Mouse (Mus musculus) A20 (cell line): ENCODE results near the gene Fam19a1.
"Not testable (repeated sequence)": the region's sequence is repeated elsewhere in the genome, so short reads cannot be mapped to it uniquely, and the experiment has no call there.

Experiments used
- DNase-seq: peaks from one replicate; pipeline ENCODE4 v3.0.0-alpha.2; 2011; ENCODE audit warnings: low read depth, low spot score

Fam19a1 gene

DNA sequence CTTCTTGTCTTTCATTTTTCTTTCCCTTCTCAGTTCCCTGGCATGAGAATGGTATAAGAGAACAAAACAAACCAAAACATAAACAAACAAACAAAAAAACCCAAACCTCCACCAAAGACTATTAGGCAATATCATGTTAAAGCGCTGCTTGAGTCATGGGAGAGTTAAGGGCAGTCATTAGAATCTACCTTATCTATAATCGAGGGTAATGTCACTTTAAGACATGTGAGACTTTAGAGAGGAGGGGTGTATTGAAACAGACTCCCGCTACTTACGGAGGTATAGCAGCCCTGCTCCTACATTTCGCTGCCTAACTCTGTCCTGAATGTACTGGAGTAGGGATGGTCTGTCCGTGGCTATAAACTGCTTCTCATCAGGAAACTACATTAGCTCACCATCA, at the start of gene Fam19a1:
Gene Fam19a1 (plus strand): TSS at position 301 of the 400 bp plus-strand sequence.
- no peak for DNase-seq

DNA sequence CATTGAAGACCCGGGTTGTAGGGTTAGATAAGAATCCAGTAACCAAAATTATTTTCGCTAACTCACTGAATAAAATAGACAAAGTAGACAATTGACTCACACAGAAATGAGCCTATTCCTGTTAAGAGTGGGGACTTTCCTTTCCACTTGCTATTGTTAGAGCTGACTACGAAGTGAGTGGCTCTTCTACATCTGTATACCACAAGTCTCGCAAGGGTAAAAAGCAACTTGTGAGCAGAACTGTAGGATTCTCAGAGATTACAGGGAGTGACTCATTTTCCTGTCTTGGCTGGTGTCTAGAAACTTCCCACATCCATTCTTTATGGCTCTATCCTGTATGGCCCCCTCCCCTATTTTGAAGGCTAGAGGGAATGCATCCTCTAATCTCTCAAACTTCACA, 41.9 kb upstream of the Fam19a1 start:
- DNase-seq = no peak

DNA sequence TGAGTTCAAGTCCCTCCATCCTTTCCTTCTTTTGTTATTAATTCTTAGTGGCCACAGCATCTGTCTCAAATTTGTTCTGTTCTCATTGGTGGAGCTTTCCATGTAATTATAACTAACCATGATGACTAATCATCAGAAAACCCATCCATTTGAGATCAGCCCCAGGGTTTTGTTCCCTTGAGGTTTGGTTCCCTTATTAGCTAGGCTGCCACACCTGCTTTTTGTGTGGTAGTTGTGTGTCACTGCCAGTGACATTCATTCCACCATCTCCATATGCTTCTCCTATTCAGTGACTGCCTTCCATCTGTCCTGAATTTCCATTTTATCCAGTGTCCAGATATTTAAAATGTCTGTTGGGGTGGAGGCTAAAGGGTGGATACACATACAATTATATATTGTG, 41.4 kb upstream of the Fam19a1 start:
- no peak for DNase-seq

DNA sequence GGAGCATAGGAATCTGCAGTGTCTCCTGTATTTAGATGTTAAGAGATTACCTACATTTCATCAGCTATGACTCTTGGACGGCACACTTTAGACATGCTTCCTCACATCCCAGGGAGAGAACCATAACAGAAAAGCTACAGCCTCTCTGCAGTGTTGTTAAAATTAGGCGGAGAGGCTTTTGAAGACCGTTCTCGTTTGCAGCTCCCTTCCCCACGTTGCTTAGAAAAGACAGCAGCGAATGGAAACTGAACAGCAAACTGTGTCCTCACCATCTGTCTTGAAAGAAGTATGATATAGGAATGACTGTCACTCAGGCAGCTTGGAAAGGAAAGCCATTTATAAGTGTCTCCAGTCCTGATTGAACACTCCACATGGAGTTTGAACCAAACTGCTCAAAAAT, 23.0 kb upstream of the Fam19a1 start:
- no peak for DNase-seq

DNA sequence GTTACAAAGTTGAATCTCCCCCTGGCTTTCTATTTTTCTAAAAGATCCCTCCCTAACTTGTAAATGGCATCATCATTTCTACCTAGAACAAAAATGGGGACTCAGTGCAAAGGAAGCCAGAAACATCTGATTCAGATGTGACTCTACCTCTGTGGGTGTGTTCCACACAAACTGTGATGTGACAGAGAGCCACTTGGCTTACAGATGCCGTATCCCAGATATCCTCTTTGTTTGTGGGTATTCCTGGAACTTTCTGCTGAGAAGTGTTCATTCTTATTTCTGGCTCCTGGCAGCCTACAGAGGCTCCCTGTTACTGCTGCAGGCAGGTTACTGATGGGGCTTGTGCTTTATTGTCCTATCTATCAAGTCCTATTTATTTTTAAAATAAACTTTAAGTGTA, 19.2 kb upstream of the Fam19a1 start:
- DNase-seq = no peak

DNA sequence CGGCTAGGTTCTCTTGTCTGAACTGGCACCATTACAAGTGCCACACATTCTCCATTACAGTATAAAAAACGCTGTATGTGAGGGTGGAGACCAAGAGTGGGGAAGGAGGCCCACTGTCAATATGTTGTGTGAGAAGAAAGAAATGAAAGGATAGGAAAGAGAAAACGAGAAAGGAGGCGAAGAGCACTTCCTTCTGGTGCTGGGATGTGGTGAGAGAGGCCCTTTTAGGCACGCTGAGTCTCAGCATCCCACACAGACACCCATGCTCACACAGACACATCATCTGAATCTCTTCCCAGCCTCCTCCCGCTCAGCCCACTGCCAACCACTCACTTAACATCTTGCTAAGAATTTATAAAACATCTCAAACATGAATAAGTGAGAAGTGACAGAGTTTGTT, 14.7 kb upstream of the Fam19a1 start:
- DNase-seq = no peak

DNA sequence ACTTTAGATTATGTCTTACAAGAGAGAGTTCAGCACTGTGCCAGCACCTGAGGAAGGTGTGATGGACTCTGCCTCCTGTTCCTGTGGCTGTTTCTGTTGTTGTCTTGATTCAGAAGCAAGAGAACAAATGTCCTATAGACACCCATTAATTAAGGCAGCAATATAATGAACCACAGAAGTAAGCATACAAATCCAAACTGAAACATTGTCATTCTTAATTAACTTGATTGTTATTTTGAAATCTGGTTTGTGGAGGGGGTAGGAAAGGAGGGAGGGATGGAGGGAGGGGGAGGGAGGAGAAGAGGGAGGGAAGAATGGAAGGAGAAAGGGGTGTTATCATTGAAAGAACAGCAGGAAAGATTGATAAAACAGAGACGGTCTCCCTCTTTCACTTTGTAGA, 1.3 kb upstream of the Fam19a1 start:
- no peak for DNase-seq

DNA sequence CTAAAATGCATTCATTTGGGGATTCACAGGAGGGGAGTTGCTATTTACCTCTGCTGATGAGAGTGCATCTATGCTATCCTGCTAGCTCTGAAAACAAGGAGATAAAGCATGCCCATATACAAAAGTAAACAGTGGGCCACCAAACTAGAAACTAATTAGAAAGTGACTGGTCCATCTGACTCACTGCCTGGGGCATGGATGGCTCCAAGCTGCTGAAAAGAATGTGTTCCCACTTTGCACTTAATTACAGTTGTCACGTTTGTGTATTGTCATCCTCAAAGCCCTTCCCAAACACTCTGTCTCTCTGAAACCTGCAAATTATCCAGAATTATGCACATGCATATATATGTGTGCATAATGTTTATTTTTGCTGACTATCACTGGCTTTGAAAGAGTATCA, 1.2 kb downstream of the Fam19a1 start:
- no peak for DNase-seq

DNA sequence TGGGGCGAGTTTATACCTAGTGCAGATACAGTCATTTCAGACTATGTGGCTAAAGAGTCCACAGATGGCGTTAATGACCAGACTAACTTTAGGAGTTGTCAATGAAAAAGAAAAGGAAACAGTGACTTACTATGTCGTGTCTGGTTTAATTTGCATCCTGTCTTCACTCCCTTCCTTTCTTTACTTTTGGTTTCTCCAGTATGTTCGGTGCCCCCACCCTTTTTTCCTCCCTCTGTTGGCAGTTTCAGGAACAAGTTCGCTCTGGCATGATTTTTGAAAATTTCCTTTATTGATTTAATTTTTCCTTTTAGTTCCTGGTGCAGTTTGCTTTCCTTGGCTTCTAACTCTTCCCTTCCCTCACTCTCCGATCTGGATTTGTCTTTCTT, 3.2 kb downstream of the Fam19a1 start:
- no peak for DNase-seq

DNA sequence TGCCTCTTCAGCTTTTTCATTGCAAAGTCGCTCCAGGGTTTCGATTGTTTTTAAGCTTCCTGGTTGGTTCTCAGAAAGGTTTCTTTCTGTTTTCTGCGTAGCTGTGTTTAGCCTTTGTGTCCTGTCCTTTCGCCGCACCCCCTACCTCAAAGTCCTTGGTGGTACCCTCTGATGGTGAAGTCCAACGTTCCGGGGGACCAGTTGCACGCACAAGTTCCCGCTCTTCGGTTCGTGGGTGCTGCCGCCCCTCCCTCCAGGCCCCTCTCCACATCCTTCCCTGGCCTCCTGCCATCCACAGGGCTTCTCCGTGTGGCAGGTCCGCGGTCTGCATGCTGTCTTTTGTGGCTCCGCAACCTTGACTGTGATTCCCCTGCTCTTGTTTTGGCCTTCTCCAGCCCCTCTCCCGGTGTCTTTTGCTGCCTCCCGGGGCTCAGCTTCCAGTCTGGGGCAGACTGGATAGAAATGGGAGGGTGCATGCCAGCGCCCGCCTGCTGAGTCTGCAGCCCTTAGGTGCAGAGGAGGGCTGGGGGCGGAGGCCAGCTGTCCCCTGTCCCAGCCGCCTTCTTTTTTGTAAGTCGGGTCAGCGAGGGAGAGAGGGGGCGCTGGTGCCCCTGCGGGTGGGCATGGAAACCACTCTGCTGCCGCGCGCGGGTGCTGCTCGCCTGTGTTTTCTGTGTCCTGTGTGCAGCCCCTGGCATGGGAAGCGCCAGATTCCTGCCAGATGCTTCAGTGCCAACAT, 3.7 kb downstream of the Fam19a1 start:
- no peak for DNase-seq

DNA sequence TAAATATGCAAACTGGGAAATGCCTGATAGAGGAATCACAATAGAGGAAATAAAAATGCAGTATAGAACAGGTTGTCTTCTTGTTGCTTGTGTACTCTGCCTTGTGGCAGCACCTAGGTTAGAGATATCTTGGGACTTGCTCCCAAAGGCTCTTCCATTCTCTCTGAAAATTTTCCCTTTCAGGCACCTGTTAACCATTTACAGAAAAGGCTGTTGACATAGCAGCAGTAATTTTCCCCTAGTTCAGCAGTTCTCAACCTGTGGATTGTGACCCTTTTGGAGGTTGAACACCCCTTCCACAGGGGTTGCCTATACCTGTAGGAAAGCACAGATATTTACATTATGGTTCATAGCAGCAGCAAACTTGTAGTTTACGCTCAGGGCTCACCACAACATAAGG, 30.4 kb downstream of the Fam19a1 start:
- DNase-seq = no peak

DNA sequence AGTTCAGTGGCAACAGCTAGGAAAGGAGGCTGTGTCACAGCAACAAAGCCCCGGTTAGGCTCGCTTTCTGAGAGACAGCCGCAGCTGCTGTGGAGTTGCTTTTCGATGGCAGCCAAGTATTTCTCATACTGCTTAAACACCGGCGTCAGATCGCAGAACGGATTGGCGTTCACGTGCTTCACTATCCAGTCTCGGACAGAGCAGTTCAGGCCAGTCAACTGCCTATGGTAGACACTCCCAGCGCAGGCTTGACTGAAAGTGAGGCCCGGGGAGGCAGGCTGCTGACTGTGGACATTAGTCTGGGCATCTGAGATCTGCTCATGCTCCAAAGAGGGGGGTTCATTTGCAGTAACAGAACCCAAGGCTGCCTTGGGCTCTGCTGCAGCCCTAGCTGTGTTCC, 52.4 kb downstream of the Fam19a1 start:
- no peak for DNase-seq

DNA sequence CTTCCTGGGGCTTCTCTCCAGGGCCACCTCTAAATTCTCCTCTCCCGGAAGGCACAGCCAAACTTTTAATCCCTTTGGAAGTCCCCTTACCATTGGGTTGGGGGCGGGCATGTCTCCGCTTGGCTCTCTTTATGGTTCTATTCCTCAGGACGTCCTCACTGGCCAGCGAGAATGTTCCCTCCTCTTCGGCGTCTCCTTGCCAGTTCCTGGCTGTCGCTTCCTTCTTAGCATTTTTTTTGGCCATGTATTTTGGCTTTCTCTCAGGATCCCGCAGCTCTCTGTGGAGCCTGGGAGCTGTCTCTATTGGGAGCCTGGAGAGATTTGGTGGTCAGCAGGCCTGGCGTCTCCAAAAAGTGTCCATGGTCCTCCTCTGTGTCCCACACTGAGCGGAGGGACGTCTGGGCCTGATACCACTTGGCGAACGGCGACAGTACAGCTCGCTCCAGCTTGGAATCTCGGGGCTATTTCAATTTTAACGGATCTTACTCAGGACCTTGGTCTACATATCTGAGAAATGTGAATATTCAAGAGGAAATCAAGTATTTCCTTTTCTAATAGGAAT, 52.9 kb downstream of the Fam19a1 start, which contains the start of gene 1700123L14Rik:
Gene 1700123L14Rik (minus strand): TSS at position 426 of the 562 bp plus-strand sequence.
- DNase-seq = no peak

DNA sequence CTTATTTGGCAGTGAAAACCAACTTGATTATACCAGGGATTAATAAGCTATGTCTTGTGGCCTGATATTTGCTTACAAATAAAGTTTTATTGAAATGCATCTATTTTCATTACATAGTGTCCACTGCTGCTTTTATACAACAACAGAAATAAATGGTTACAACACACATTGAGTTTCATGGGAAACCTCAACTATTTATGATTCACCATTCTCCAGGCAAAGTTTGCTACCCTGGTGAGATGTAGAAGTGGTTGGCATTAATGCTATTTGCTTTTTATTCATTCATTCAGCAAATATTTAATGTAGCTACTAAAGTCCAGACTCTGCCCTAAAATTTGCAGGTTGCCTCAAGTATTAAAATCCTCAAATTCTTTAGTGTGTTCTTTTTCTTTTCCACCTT, 54.1 kb downstream of the Fam19a1 start:
- no peak for DNase-seq

DNA sequence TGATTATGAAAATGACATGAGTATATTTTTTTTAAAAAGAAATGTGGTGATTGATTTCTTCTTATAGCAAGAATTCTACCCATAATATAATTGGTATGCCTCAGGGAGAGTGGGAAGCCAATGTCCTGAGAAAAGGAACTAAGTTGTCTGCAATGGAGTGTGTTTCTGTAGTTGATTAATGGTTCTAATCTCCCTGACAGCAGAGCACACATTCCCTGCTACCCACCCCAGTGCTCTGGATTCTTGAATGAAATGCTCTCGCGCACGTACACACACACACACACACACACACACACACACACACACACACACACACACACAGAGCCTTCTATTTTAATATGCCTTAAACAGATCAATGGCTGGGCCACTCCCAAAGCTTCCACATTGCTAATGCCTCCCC, 60.7 kb downstream of the Fam19a1 start:
- no peak for DNase-seq

DNA sequence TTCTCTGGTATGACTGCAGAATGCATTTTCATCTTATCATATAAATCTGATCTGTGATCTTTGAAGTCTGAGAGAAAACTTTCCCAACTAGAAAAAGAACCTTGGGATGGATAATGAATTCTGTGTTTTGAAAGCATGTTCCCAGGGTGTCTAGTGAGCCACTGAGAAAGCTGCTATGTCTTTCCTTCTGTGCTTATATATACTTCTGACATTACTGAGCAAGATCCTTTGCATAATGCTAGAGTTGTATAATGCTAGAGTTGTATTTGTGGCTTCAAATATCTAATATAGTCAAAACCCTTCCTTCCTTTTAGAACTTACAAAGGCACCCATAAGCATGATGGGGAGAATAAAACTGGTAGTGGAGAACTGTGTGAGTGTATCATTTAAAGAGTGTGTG, 65.6 kb downstream of the Fam19a1 start:
- DNase-seq = no peak

DNA sequence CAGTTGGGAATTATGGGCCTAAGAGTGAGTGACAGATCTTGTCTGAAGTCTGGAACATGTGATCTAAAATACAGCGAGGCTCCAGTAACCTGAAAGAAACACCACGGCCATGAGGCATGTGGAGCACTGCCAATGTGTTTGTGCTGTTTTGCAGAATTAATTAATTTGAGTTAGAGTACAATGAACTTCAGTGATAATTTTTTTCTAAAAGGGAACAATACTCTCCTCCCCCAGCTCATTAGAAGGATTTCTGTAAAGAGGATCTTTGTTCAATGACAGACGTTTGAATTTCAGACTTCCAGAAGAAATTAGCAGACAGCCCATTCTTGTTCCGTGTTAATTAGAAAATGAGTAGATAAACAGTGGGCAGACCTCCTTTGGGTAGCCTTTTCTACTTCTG, 70.4 kb downstream of the Fam19a1 start:
- DNase-seq = no peak

DNA sequence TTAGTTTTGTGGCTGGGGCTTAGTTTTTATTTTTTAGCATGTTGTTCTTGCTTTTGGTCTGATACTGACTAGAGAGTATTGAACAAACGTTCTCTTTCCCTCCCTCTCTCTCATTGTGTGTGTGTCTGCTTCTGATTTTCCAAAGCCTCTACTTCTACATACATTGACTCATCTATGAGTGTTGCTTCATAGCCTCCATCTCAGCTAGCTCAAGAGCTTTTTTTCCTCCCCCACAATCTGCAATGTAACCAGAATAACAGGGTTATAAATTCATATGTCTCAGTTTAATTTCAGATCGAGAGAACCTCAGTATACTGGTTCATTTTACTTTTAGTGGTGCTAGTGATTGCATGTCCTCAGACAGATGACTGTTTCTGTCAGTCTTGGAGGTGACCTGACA, 73.6 kb downstream of the Fam19a1 start:
- no peak for DNase-seq

DNA sequence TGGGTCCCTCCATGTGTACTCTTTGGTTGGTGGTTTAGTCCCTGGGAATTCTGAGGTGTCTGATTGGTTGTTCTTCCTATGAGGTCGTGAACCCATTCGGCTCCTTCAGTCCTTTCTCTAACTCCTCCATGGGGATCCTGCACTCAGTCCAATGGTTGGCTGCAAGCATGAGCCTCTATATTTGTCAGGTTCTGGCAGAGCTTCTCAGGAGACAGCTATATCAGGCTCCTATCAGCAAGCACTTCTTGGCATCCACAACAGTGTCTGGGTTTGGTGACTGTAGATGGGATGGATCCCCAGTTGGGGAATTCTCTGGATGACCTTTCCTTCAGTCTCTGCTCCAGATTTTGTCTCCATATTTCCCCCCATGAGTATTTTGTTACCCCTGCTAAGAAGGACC, 86.0 kb downstream of the Fam19a1 start:
- not testable (repeated sequence) for DNase-seq

DNA sequence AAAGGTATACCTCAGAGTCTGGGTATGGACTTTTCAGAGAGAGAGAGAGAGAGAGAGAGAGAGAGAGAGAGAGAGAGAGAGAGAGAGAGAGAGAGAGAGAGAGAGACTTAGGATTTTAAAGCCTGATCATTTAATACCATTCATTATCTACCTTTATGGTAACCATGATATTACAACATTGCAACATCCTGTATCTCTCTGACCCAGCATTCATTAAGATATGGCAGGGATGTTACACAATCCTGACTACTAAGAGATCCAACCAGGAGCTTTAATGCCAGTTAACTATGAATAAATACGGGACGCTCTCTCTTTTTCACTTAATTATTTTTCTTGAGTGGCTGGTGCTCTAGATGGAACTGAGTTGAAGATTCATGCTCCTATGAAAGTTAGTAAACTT, 92.4 kb downstream of the Fam19a1 start:
- DNase-seq = no peak

DNA sequence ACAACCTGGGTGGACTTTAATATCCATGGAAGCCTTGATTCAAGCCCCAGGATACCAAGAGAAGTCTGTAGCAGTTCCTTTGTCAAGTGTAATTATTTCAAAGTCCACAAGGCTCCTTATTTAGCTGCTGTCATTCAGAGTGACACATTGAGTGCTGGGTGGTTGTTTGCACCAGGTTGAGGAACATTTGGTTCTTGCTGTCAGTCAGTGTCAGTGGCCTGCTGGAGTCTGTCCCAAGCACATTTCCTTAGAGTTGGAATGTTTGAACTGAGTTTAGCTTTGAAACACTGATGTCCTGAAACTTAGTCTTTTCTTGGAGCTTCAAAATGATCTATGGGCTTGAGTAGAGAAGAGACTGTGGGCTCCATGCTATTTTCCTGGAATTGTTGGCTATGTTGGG, 121.9 kb downstream of the Fam19a1 start:
- DNase-seq = no peak

DNA sequence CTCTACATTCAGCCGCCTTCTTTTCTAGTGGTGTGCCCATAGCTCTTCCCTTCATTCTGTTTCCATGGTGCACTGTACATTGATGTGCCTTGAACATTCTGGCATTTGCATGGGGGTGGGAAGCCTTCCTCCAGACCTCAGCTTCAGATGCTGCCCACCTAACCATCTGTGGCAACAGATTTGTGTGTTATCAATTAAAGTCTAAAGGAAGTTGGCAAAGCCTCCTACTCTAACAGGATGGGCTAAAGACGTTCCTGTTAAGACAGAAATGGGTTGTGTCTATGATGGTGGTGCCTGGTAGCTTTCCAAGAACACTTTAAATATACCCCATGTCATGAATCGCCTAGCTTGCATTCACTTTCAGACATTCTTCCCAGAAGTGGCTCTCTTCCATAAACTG, 131.4 kb downstream of the Fam19a1 start:
- DNase-seq = no peak

DNA sequence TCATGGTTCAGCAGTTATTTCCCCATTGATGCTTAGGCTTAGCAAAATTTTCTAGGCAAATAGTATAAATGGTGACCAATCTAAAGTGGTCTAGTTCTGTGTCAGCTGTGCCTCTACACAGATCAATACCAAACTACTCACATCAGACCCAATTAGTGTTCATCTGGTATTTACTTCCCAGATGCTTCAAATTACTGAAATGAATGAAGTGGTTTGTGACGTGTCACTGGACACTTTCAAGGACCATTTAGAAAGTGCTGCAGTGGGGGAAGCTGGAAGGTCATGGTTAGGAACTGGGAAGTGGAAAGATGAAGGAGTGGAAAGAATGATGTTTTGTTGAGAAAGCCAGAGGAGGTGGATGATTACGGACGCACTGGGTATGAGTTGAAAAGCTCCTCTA, 139.0 kb downstream of the Fam19a1 start:
- DNase-seq = no peak

DNA sequence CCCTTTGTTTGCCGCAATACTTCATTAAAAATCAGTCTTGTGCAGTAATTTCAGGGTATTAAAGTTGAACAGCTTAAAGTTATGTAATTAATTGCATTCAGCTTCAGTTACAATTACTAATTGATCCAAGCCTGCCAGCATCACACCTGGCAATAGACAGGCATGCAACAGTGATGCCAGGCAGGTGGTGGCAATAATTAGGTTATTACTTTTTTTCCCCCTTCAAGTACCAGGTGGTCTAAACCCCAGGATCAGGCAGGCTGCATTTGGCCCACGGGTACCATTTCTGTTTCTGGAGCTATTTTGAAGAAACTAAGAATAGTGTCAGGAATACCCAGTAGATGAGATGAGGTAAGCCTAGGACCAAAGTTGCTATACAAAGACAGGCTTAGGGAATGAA, 141.9 kb downstream of the Fam19a1 start:
- DNase-seq = no peak
